ENCODE assay signal across 9 mouse cellular contexts in the genomic region with DNA sequence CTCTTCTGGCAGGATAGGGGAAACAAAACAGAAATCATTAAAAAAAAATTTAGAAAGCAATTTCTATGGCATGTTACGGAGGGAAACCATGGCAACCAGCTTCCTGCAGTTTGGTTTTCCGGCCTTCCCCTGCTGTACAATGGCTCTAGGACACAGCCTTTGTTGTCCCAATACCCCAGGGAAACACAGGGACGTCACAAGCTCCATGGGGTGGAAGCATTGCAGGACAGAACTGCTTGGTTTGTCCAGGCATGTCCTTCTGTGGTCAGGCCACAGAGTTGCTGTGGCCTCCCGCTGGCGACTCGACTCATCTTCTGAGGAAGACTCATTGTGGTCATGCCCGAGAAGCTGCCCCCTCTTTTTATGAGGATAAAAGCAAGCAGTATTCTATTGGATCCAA.
A peak's percentile ranks its signal among the peaks of the same experiment; 100 is the strongest.
DNase-seq lines count a peak whose midpoint lies in the region; ATAC-seq and TF ChIP-seq lines count a peak whose summit lies in the region.
"Had no signal": no experiment of that assay in that cellular context is flagged by ENCODE, and none has a peak within 500 bp of the region (broad histone marks: within the 10 kb centered on the region; RNA-seq: fewer than 3 reads in every experiment).

No protein-coding gene starts in this region.

- no peak overlapping the region for H3K27ac ChIP-seq in forebrain, postnatal 0 days (ENCODE audit: low read depth, low read length)
- H3K27ac ChIP-seq in forebrain, embryonic 11.5 days (ENCODE audit: low read depth, low read length) = no peak overlapping the region

- peaks cover 8% of the 10 kb centered on the region for H3K4me1 ChIP-seq in forebrain, postnatal 0 days (ENCODE audit: insufficient read depth)
- peaks cover 4% of the 10 kb centered on the region; the same call in 1 of the 2 replicates for H3K4me1 ChIP-seq in forebrain, embryonic 11.5 days (replicated peaks; ENCODE audit: control insufficient read depth, insufficient read depth, low read length)

- H3K36me3 ChIP-seq in forebrain, postnatal 0 days (ENCODE audit: insufficient read depth) = no peaks in the 10 kb centered on the region
- H3K36me3 ChIP-seq in forebrain, embryonic 11.5 days (ENCODE audit: control insufficient read depth, insufficient read depth, low read length) = no peaks in the 10 kb centered on the region

- H3K4me3 ChIP-seq in forebrain, postnatal 0 days (ENCODE audit: low read depth, low read length) = no peak overlapping the region
- H3K4me3 ChIP-seq in forebrain, embryonic 11.5 days (ENCODE audit: low read depth, low read length) = no peak overlapping the region

- intact Hi-C loops in heart, postnatal 36 days (cut with DNase I) = no loop called here

- H3K4me2 ChIP-seq in forebrain, postnatal 0 days (ENCODE audit: low read depth) = no peak overlapping the region
- H3K4me2 ChIP-seq in forebrain, embryonic 11.5 days (ENCODE audit: low read depth, low read length, severe bottlenecking) = no peak overlapping the region

- no peaks in the 10 kb centered on the region for H3K27me3 ChIP-seq in forebrain, postnatal 0 days (ENCODE audit: insufficient read depth, low read length)
- H3K27me3 ChIP-seq in forebrain, embryonic 11.5 days (ENCODE audit: control insufficient read depth, insufficient read depth, low read length) = no peaks in the 10 kb centered on the region

- ATAC-seq in forebrain, postnatal 0 days = peak; percentile 61
- ATAC-seq in forebrain, embryonic 11.5 days (replicated peaks; ENCODE audit: low FRiP score) = no peak

- peak; percentile 40 for DNase-seq in forebrain, postnatal 0 days
- no peak for DNase-seq in forebrain, embryonic 11.5 days (ENCODE audit: low spot score)
- DNase-seq in adrenal gland, postnatal 36 days = peak; percentile 30 to 39
- peak; percentile 48 to 52 for DNase-seq in heart, postnatal 36 days
- DNase-seq in mesoderm, embryonic 11.5 days (ENCODE audit: low read depth, low spot score) = peak; percentile 41
- no peak for DNase-seq in urinary bladder, postnatal 4 days (ENCODE audit: low spot score in 2 of 2)
- DNase-seq in lung, postnatal 36 days = no peak
- DNase-seq in layer of hippocampus, adult 8-10 months (ENCODE audit: low spot score in 2 of 2) = no peak
- DNase-seq: cerebellum, adult 18-20 months had no signal

- H3K9me3 ChIP-seq in forebrain, postnatal 0 days (ENCODE audit: low read length) = no peaks in the 10 kb centered on the region
- H3K9me3 ChIP-seq in forebrain, embryonic 11.5 days (ENCODE audit: control insufficient read depth, low read length) = no peaks in the 10 kb centered on the region

- WGBS in forebrain, postnatal 0 days = 47% methylated on average over 7 of the region's 7 CpGs
- WGBS in forebrain, embryonic 11.5 days = 52% methylated on average over 7 of the region's 7 CpGs

- no peak overlapping the region for H3K9ac ChIP-seq in forebrain, postnatal 0 days
- H3K9ac ChIP-seq in forebrain, embryonic 11.5 days (ENCODE audit: low read length) = no peak overlapping the region

- TF ChIP-seq CTCF in forebrain, postnatal 0 days (IDR thresholded peaks at IDR 0.05; ENCODE audit: low read depth) = no peak

Comparison
In these comparisons a context has a peak if more than half of its experiments do, and no peak if none do; other contexts are left out.
1. DNase-seq: peak in forebrain, postnatal 0 days (single experiment), adrenal gland, postnatal 36 days (2 of 2), heart, postnatal 36 days (2 of 2) and mesoderm, embryonic 11.5 days (single experiment); none in forebrain, embryonic 11.5 days (single experiment), urinary bladder, postnatal 4 days (0 of 2), lung, postnatal 36 days (single experiment) and layer of hippocampus, adult 8-10 months (0 of 2).